Mouse (Mus musculus) lung, postnatal 14 days (tissue): ENCODE data around the gene Mau2.

Experiments
- DNase-seq: peaks from one replicate; pipeline ENCODE4 v3.0.0; 2021

Gene Mau2

DNA sequence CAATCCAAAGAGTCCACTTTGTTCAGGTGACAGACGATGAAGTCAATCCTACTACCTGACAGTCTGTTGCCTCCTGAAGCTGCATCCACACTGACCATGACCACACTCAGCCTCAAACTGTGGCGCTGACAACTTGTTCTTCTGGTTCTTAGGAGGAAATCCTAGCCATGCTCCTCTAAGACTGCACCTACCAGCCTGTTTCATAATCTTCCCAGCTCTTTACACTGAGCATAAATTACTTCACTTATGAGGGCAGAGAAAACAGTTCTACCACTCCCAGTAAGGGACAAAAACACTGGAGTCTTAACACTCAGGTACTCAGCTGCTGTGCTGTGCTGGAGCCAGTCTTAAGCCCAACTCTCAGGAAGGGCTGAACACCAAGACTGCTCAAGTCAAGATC is 71.7 kb downstream of the Mau2 start:
- no peak for DNase-seq

DNA sequence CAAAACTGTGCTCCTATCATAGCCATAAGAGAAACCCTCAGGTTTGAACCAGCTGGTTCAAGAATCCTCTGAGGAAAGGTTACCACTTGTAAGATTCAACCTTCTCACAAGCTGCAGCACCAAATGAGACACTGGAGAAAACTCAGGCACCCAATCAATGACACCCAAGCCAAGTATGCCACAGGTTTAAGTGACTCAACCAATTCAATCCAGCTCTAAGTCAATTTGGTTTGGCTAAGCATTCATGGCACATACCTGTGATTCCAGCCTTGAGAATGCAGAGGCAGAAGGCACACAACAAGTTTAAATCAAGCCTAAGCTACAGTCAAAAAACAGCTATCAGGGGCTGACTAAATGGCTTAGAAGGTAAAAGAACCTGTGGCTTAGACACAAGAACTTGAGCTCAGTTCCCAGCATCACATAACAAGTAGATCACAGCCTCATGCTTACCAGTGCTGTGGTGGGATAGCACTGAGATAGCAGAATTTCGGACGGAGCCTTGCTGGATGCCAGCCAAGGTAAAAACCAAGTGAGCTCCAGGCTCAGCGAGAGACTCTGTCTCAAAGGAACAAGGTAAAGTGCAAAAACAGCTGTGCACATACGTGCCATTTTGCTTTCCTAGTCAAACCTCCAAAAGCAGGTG is 75.1 kb downstream of the Mau2 start:
- DNase-seq = no peak
